Mouse (Mus musculus) megakaryocyte, embryonic 14.5 days (primary cell): ENCODE measurements around the gene Poc1a.

Experiments
- FLI1 ChIP-seq: IDR thresholded peaks from 2 replicates; pipeline ENCODE4 v1.6.1; 2012; ENCODE audit warnings: low read length, inconsistent platforms, mixed read lengths
- GATA1 ChIP-seq: IDR thresholded peaks from 3 replicates; pipeline ENCODE4 v1.6.1; 2012; ENCODE audit warnings: mixed read lengths, low read length, inconsistent platforms, borderline replicate concordance

DNA sequence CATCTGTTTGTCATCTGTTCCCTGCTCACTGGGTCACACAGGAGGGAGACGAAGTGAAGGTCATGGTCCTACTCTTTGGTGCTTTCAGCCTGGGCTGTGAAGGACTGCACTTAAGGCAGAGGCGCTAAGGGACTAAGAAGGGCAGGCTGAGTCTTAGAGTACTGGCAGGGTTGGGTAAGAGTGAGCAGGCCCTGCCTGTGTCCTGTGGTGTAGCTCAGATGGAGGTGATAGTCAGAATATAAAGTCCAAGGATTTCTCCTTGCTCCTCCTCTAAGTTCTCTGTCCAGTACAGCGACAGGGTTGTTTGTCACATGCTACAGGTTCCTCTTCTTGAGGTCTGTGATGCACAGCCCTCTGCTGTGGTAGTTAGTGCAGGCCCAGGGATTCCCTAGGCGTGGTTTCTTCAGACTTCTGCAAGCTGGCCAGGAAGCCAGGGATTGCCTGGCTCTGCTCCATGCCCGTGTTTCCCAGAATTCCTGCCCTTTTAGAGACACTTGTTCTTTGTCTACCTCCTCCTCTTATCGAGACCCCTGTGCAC lies 15.8 kb downstream of the Poc1a start:
- no peak for TF ChIP-seq FLI1
- no peak for TF ChIP-seq GATA1
